Mouse (Mus musculus) frontal cortex, postnatal 10 days (tissue): ENCODE results near the gene C1qtnf1.

Experiments
- DNase-seq, 2 experiments: peaks; one replicate each; pipeline ENCODE4 v3.0.0; 2022; ENCODE audit warnings: low spot score in 2 of 2, mixed read lengths in 1 of 2

Gene C1qtnf1

GRCm38 (mm10) chr11:118434093-118434492 is 6.1 kb downstream of the C1qtnf1 start:
- no peak for DNase-seq

DNA sequence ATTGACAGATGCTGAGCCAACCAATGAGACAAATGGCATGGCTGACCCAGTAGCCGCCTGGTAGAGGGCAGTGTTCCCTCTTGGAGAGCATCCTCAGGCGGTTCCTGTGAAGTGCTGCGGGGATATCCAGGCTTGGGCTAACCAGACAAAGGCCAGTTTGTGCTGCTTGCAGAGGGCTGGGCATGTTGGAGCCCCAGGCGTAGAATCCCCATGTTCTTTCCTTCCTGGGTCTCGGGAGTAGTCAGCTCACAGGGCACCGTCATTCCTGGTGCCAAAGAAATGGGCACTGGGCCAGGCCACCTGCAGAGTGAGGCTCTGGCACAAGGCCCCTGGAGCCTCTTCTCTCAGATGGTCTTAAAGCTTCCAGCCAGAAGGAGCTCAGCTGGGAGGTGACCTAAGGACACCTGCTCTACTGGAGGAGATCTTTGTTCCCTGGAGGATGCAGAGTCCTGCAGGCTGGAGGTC is 8.5 kb downstream of the C1qtnf1 start:
- DNase-seq: peak; percentile 46 to 51

DNA sequence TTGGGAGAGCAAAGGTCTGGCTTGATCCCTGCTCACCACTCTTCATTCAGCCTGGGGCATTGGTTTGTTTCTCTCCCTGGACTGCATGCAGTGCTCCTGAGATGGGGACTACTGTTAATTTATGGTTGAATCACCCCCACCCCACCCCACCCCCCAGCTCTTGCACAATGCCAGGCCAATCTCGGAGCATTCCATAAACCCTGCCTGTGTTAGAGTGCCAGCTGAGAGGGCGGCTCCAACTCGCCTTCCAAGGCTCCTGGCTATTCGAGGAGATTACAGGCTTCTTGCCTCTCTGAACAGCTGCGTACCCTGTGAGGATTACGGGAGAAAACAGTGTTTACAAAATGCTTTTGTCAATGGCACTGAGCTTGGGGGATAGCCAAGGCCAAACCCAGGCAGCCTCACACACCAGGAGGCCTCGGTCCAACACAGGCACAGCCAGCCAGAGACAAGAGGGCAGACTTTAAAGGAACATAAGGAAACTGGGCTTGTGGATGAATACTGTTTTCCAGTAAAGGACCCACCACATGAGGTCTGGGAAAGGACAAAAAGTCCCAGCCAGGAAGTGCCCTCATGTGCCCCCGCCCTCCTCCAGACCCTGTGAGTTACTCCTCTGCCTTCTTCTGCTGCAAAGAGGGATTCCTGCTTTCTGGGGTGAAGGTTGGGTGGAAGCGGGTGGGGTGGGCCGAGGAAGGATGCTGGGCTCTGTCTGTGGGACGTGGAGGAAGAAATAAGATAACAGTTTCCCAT is 10.8 kb downstream of the C1qtnf1 start:
- no peak for DNase-seq

DNA sequence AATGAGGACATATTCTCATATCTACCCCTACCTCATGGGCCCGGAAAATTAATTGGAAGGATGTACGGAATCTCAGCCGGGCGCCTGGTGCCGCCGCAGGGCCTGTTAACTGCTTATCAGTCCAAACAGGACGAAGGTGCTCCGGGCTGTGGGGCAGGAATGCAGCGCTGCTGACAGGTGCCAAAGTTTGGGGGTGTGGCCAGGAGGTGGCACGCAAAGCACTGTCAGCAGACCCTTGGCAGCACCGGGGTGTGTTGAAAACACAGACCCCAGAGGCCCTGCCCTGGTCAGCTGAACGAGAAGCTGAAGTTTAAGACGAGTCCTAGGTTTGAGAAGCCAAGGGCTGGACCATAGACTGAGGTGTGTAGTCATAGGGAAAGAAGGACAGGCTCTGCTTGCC is 14.7 kb downstream of the C1qtnf1 start:
- DNase-seq: no peak

GRCm38 (mm10) chr11:118443201-118443970 is 15.4 kb downstream of the C1qtnf1 start:
- no peak for DNase-seq

DNA sequence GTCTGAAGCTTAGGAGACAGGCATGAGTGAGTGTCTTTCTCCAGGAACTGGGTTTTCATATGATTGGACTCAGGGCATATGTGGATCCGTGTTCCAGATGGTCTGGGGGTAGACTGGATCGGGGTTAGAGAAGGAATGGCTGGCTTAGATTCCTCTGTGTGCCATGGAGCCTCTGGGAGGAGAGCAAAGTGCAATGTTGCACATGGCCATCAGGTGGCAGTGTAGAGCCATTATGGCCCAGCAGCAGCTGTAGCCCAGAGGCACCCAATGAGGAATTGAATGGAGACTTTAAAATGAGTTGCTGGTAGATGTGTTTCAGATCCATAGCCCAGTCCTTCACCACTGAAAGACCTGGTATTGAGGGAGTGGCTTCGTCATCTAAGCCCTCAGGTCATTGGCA is 17.8 kb downstream of the C1qtnf1 start:
- peak in 1 of 2 experiments; percentile 66 for DNase-seq

GRCm38 (mm10) chr11:118447346-118447745 is 19.3 kb downstream of the C1qtnf1 start:
- DNase-seq: no peak

GRCm38 (mm10) chr11:118448385-118448784 is 20.4 kb downstream of the C1qtnf1 start:
- no peak for DNase-seq

- DNase-seq: no peak
Observed at GRCm38 (mm10) chr11:118451211-118451610, 23.2 kb downstream of the C1qtnf1 start.

DNA sequence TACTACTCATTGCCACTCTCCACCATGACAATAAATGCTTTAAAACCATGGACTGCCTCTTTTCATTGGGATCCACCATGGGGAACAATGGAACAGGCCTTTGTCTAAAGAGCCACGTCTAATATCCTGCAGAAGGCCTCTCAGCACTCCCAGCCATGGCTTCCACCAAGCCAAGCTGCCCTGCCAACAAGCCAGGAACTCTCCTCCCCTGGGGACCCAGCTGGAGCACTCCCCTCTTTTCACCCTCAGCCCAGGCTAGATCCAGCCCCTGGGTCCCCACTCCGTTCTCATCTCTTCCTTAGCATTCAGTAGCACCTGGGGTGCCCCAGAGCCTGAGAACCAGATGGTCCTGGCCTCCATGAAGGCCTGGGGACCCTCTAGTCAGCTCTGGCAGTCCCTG is 25.0 kb downstream of the C1qtnf1 start:
- no peak for DNase-seq

DNA sequence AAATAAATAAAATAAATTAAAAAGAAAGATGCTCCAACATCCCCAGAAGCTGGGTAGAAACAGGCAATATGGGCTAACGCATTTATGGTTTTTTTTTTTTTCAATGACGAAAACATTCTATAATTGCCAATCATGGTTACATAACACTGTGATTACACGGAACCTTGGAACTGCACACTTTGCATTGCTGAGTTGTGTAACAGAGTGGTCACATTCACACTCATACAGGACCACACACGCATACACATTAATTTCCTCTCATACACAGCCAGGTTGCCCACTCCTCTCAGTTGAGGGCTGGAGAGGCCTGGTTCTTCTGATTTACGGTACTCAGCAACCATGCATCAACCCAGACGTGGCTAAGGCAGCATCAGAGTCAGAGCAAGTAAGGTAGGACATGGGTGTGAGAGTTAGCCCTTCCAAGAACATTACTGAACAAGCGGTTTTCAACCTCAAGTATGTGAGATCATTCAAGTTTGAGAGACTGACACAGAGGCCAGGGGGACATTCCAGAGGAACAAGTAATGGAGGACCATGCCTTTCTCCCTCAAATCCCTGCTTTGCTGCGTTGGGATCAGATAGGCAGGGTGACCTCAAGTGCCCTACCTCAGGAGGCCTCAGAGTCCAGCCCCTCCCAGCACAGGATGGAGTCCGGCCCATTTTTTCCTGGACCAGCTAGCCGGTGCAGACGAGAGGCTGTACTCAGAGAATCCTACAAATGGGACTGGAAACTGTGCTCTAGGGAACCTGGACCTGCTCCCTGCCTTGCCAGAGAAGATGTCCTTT is 26.1 kb downstream of the C1qtnf1 start:
- no peak for DNase-seq

GRCm38 (mm10) chr11:118455788-118456187 is 27.8 kb downstream of the C1qtnf1 start:
- no peak for DNase-seq

DNA sequence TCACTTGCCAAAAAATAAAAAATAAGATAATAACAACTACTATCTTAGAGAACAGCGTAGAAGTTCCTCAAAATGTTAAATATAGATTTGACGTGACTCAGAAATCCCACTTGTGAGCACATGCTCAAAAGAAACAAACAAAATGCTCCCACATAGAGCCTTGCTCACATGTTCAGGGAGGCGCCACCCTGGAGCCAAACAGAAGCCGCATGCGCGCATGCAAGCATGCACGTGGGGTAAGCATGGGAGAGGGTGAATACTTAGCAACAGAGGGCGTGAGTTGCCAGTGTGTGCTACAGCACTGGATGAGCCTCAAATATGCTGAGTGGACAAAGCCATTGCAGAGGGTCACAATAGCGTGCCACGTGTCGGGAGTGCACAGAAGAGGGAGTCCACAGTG is 28.9 kb downstream of the C1qtnf1 start:
- DNase-seq: peak in 1 of 2 experiments; percentile 61

DNA sequence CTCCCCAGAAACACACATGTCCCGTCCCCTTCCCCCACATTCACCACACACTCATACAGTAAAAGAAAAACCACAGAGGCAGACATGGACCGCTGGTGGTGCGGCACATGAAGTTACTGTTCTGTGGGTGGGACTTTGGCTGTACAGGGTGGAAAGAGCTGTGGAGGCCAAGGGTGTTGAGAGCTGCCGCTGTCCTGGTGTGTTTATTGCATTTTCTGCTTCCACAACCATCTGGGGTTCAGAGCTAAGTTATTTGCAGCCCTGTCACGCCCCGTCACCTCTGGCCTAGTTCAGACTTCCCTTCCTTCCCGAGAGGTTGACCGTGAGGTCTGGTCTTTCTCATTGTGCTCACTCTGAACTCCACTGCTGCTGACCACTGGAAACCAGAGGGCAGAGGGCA is 31.0 kb downstream of the C1qtnf1 start:
- peak in 1 of 2 experiments; percentile 34 for DNase-seq

- no peak for DNase-seq
Observed at GRCm38 (mm10) chr11:118459536-118459935, 31.5 kb downstream of the C1qtnf1 start.

GRCm38 (mm10) chr11:118460280-118460679 is 32.3 kb downstream of the C1qtnf1 start:
- DNase-seq: no peak

DNA sequence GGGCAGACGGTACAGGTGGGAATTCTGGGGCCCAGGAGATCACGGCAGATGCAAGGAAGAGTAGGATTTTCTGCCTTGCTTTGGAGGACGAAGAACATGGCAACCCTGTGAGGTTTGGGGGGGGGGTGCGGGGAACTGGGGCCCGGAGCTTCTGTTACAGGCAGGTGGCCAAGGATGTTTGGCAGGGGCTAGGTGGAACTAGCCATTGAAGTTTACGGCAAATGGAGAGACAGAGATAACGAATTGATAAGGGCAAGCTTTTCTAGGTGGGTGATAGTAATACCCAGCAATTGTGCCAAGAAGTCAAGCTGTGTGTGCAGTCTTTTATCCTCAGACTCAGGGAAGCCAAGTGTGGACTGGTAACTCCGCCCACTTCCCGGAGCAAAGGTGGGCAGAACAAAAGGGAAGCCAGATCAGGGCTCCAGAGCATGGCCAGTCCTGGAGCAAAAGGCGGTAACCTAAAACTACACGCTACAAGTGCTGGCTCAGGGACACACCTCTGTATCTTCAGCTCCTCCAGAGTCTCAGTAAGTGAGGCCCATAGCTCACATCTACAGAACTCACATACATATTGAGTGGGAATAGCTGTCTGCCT is 39.5 kb downstream of the C1qtnf1 start:
- no peak for DNase-seq

DNA sequence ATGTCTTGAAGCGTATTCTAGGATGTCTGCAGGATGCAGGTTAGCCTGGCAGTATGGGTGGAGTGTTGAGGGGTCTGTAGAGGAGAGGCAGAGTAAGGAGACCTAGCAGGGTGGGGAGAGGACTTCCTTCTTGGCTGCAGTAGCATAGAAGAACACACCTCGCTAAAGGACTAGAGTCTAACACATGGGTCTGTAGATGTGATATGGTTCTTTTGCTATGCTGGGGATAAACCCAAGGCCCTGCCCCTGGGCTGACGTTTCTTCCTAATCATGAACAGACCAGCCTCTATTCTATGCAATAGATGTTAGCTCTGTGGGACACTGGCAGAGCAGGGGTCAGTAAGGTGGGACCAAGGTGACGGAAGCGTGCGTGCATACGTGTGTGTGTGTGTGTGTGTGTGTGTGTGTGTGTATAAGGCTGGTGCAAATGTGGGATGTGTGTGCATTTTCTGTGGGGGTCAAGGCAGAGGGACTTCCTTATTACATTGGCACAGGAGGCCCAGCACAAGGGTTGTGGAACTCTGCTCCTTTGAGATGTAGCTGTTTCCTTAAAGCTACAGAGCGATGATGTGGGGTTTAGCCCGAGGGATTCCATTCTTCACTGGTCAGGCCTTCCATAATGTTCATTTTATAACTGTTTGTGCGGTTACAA is 41.6 kb downstream of the C1qtnf1 start:
- DNase-seq: no peak

DNA sequence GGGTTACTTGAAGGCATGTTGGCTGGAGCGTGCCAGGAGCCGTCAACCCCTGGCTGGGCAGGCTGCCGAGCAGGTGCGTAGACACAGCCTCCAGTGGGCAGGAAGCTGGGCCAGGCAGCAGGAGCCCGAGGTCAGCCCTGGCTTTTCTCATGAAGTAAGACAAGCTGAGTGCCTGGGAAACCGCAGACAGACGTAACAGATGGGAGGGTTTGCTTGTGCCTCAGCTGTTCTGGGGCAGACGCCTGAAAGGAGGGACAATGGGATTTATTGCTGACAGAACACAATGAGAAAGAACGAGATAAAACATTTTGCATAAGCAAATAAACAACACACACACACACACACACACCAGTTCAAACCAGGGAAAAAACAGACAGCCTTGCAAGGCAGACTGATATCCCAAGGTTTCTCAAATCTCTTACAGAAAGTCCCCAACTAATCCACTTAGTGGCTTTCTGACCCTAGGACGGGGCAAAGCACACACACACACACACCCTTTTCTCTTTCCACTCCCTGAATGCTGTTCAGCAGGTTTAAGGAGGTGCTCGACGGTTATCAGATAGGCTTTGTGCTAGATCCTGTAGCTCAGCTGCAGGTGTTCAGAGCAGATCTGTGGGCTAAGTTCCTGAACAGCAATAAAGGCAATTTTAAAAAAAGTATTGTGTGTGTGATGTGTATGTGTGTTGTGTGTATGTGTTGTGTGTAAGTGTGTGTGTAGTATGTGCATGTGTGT is 42.4 kb downstream of the C1qtnf1 start:
- no peak for DNase-seq

DNA sequence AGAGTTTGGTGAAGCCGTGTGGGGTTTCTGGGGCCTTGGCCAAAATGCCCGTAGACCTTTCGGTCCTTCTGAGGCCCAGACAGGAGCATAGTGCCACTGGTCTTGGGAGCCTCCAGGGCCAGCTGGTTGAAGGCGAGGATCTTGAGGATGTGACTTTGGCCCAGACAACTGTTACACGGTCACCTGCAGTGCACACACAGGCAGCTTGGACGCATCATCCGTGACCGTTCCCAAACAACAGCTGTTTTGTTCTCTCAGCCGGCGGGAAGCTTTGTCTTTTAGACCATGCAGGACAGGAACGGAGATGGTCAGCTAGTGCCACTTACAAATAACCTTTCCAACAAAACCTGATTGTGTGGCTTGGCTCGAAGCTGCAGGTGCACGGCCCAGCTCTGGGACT is 43.7 kb downstream of the C1qtnf1 start:
- DNase-seq: no peak

DNA sequence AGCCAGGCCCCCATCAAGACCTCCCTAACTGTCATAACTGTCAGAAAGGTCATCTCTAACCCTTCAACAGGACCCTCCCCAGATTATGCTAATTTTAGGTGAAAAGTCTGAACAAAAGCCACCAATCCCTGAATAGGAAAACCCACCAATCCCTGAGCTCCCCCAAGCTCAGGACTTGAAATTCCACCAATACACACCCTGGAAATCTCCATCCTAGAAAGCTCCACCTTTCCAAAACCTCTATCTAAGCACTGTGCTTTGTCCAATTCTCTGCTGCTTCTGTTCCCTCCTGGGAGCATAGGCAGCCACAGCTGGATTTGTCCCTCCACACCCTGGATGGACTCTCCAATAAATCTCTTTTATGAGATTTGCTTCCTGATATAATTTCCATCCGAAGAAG is 45.2 kb downstream of the C1qtnf1 start:
- DNase-seq: no peak
